Mouse (Mus musculus) urinary bladder, adult 18-20 months (tissue): ENCODE results near the gene Irgq.
"Not testable (repeated sequence)": the region's sequence is repeated elsewhere in the genome, so short reads cannot be mapped to it uniquely, and the experiment has no call there.

Experiments used
- DNase-seq, 2 experiments: peaks; one replicate each; pipeline ENCODE4 v3.0.0; 2022; ENCODE audit warnings: low spot score in 2 of 2, mixed read lengths in 2 of 2

The Irgq gene

DNA sequence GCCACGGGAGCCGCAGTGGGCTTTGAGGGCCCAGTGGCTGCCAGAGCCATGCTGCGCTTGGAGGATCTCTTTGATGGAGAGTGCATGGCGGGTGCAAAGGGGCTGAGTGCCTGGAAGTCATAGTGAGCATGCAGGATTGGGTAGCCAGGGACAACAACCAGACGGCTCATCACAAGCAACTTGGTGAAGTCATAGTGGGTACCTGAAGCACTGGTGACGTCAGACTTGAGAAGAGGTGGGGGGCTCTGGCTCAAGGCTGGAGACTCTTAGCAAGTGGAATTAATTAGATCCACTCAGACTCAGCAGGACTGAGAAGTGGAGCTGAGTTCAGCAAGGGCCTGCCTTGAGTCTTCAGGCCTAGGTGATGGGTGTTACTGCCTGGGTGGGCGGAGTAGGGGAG, 18.1 kb upstream of the Irgq start, which contains the start of gene AC161166.1:
Gene AC161166.1, minus strand, starts transcription at position 101 of the 400 bp plus-strand sequence.
- DNase-seq: no peak

DNA sequence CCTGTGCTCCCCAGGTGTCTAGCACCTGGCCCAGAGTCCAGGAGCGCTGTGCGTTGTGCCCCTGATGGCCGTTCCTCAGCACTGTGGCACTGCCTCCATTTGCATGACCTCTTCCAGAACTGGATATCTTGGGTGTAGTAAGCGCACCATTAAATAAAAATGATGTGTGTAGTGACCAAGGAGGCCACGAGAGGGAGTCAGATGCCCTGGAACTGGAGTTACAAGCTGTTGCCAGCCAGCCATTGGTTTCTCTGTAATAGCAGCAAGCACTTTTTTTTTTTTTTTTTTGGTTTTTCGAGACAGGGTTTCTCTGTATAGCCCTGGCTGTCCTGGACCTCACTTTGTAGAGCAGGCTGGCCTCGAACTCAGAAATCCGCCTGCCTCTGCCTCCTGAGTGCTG, 14.2 kb upstream of the Irgq start:
- DNase-seq: not testable (repeated sequence)

DNA sequence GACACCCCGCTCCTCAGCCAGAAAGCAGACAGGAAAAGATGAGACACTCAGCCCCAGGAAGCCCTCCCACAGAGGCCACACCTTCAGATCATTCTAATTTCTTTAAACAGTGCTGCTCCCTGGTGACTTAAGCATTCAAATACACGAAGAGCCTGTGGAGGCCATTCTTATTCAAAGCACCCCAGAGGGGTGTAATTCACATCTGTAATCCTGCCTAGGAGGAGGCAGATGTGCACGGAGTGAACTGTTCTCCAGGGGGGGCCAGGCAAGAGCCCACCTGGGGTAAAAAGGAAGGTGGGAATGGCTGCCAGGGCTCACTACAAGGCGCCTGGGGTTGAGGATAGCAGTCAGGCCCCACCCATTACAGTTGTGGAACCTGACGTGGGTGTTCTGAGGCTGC, 13.4 kb upstream of the Irgq start:
- DNase-seq: no peak

DNA sequence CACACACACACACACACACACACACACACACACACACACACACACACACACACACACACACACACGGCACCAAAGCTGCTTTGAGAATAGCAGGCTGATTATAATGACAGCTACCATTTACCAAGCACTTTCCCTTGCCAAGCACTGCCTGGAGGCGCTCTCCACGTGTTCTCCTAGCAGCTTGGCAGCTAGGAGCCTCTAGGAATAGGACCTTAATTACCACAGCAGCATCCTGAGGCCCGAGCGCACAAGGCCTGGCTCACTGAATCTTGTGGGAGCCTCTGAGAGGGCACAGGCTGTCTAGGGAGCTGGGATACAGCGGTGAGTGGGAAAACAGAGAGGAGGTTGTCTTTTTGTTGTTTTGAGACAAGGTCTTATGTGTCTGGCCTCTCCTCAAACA, 12.8 kb upstream of the Irgq start:
- no peak for DNase-seq

DNA sequence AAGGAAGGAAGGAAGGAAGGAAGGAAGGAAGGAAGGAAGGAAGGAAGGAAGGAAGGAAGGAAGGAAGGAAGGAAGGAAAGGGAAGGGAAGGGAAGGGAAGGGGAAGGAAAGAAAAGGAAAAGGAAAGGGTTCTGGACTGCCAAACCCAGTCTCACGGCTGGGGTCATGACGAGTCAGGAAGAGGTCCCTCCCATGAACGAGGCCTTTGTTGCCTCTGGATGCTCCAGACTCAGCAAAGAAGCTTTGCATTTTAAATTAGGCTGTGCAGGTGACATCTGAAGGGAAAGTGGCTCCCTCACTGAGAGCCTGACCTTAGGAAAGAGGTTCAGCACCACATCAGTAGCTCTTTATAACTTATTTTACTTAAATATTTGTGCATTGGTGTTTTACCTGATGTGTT, 11.4 kb upstream of the Irgq start:
- DNase-seq: no peak

DNA sequence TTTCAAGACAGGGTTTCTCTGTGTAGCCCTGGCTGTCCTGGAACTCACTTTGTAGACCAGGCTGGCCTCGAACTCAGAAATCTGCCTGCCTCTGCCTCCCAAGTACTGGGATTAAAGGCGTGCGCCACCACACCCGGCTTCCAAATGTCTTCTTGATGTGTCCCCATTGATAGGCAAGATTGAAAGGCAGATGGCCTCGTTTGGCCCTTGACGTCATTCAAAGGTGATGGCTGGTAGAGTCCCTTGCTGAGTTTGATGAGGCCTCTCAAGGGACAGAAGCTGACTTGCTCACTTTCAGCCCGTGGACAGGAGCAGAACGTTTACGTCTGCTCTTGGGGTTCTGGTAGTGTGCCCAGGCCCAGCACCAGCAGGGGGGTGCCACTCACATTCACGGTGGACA, 10.4 kb upstream of the Irgq start:
- not testable (repeated sequence) for DNase-seq

DNA sequence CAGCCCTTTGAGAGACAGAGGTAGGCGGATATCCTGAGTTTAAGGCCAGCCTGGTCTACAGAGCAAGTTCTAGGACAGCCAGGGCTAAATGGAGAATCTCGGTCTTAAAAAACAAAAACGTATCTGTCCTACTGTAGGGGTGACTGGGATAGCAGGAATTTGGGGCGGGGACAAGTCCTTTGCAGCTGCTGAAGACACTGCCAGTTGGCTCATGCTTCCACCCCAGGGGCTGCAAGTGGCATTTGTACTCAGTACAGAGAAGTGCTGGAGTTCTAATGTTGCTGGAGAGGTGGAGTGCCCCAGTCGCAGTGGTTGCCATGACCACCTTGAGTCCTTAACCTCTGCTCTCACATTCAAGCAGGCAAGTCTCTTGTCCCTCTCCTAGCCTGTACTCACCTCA, 7.7 kb upstream of the Irgq start:
- no peak for DNase-seq

DNA sequence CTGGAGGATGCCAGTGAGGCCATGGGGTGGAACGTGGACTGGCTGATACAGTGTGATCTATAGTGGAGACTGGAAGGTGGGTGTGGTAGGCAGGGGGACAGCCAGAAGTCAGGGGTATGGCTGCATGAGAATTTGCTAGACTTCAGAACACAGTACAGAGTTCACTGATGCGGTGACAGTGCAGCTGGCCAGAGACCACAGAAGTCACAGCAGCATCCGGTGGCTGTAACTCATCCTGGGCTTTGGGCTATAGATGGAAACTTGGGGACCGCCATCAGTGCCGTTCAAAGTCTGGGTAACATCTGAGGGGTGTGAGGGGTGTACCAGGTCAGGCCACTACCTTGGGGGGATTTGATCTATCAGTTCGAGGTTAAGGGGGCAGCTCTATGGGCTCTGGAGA, 6.8 kb upstream of the Irgq start:
- DNase-seq: no peak

DNA sequence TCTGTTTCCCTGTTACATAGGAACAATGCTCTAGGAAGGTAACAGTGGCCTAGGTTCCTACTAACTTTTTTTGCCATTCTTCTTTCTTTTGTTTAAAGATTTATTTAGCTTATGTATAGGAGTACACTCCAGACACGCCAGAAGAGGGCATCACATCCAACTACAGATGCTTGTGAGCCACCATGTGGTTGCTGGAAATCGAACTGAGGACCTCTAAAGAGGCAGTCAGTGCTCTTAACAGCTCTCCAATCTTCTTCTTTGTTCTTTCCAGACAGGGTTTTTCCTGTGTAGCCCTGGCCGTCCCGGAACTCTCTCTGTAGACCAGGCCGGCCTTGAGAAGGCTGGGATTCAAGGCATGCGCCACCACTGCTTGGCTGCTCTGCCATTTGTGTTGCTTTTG, 5.5 kb upstream of the Irgq start:
- no peak for DNase-seq

DNA sequence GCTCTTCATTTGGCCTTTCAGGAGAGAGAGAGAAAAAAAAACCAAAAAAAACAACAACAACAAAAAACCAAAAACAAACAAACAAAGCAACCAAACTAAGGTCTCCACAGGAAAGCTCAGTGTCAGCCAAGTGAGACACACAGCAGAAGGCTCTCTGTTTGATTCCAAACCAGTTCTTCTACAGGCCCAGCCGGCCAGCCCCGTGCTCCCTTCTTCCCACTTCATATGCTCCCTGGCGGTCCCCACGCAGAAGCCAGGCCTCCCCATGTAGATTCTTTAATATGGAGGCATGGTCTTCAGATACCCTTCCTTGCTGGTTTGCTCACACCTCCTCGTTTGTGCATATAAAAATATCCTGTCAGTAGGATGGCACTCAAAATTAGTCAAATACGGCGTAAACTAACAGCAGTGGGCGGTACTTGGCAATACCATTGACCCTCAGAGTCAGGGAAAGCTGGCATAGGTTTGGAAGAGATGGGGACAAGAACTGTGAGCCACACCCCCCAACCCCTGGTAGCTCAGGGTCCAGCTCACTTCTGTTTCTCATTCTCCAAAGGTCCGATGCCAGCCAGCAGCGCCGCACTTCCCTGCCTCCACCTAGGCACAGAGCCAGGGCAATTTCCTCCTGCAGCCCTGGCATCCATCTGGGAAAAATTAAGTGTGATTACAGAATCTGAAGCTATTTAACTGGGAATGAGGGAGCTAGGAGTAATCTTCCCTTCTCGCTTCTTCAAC, 4.6 kb upstream of the Irgq start:
- no peak for DNase-seq

DNA sequence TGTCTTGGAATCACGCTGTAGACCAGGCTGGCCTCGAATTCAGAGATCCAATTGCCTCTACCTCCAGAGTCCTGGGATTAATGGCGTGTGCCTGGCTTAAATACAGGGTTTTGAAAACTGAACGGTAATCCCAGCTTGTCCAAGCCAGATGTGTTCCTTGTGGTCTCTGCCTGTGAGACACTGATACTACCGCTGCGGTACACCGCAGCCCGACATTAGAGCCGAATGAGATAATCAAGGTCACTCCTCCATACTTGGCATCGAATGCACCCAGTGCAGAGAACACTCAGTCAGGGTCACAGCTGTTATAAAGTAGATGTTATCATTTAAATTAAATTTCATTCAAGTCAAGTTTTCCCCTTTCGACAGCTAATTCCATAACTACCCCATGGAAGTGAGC, 1.6 kb upstream of the Irgq start:
- no peak for DNase-seq

DNA sequence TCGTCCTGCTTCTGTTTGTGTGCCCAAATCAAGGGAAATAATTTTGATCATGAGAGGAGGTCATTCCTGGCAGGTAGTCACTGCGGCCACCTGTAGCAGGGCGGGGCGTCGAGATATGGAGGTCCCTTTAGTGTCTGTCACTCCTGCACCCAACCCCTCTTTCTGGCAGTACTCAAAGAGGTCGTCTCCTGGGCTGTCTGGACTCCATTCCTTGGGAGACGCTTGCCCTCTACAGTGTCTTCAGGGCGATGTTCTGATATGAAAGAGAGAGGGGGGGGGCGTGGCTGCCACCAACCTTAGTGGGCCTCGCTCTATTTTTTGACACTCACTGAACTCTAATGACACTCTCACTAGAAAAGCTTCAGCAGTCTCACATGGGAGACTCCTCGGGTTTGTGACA, 909 bp upstream of the Irgq start:
- no peak for DNase-seq

DNA sequence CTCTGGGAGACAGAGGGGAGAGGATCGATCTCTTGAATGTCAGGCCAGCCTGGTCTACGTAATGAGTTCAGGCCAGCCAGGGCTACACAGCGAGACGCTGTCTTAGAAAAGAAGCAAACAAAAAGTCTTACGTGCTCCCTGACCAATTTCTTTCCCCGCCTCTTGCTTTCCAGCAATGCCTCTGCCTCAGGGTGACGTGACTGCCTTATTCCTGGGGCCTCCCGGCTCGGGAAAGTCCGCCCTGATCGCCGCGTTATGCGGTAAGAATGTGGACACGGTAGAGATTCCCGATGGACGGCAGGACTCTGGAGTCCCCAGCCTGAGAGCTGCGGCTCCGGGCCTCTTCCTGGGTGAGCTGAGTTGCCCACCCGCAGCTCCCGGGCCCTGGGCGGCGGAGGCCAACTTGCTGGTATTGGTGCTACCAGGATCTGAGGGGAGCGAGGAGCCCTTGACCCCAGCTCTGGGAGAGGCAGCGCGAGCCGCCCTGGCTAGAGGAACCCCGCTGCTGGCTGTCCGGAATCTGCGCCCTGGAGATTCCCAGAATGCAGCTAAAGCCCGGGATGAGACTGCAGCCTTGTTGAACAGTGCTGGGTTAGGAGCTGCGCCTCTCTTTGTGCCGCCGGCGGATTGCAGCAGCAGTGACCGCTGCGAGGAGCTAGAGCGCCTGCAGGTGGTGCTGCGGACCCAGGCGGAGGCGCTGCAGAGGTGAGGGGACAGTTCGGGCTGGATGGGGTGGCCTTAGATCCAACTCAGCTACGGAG, 902 bp downstream of the Irgq start:
- peak; percentile 52 to 60 for DNase-seq

DNA sequence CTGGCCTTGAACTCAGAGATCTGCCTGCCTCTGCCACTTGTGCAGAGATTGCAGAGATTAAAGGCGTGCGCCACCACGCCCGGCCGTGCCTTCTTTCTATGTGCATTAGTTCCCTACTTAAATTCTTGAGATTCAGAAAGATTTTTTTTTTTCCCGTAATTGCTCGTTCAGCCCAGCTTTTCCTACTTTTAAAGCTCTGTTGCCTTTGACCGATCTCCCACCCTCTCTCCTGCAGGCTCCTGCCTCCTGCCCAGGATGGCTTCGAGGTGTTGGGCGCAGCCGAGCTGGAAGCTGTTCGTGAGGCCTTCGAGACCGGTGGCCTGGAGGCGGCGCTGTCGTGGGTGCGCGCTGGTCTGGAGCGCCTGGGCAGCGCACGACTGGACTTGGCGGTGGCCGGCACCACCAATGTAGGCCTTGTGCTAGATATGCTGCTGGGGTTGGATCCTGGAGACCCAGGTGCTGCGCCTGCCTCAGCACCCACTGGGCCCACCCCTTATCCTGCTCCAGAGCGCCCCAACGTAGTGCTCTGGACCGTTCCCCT, 2.6 kb downstream of the Irgq start:
- no peak for DNase-seq

DNA sequence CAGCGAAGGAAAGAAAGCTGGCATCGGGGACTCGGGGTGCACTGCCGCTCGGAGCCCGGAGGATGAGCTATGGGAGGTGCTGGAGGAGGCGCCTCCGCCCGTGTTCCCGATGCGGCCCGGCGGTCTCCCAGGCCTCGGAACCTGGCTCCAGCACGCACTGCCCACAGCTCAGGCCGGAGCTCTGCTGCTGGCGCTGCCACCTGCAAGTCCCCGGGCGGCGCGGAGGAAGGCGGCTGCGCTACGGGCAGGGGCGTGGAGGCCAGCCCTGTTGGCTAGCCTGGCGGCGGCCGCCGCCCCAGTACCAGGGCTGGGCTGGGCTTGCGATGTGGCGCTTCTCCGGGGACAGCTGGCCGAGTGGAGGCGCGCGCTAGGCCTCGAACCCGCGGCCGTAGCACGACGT, 3.3 kb downstream of the Irgq start:
- DNase-seq: no peak

DNA sequence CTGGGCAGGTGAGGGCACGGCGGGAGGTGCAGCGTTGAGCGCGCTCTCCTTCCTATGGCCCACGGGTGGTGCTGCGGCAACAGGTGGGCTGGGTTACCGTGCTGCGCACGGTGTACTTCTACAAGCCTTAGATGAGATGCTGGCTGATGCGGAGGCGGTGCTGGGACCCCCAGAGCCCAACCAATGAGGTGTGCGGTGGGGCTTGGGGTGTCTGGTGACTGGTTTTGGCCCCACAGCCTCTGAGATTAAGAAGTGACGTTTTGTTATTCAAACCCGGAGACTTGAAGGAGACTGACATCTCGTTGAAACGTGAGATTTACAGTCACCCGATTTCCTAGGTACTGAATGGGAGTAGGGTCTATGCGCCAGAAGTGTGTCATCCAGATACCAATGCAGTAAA, 3.8 kb downstream of the Irgq start:
- no peak for DNase-seq

DNA sequence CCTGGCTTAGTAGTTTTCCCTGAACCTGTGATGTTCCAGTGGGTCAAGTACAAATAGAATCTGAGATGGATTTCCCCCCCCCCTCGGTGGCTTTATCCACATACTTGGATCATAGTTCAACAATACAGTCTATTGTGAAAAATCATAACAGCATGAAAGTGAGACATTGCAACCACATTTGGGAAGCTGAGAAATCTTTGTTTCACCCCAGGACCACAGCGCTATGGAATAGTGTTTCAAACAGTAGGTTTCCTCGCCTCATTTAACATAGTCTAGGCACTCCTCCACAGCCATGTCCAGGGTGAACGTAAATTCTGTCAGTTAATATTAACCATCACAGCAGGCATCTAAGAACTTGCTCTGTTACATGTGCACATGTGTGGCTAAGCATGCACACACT, 6.6 kb downstream of the Irgq start:
- DNase-seq: no peak

DNA sequence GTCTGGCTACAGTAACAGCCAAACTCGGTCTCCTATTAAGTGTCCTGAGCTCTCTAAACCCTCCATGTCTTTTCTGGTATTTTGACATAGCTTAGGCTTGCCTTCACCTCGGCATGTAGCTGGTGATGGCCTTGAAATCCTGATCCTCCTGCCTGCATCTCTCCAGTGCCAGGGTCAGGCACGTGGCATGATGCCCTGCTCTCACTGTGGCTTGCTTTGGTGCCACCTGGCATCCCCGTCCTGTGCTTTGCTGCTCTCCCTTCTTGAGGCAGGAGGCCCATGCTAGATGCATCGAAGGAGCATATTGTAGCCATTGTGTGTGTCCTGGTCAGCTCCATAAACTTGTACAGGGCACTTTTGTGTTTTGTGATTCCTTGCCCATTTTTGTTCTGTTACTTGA, 7.1 kb downstream of the Irgq start:
- no peak for DNase-seq

DNA sequence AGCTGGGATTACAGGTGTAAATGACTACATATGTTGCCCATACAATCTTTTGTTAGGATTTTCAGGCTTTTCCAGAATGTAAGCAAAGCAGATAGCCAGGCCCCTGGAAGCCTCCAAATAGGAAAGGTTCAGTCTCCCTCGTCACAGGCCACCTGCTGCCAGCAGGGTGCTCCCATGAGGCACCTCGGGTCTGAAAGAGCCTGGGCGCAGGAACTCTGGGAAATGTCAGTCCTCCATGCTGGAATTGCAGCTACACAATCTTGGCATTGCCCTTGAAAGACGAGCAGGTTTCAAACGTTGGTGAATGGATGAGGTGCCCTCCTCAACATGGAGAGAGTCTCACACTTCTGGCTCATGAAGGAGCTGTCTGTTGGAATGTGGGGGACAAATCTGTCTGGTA, 7.7 kb downstream of the Irgq start:
- no peak for DNase-seq

DNA sequence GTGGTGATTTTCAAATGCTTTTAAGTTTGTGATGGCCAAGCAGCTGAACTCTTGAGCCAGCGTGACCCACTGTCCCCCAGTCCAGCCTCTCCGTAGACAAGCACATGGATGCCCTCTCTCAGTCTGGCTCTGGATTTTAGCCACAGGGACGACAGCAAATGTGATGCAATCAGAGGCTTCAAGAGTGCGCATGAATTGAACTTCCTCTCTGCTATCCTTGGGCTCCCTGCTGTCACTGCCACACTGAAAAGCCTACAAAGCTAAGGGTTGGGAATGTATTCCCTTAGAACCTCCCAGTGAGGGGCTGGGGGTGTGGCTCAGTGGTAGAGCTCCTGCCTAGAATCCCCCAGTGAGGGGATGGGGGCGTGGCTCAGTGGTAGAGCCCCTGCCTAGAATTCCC, 8.2 kb downstream of the Irgq start:
- DNase-seq: no peak

DNA sequence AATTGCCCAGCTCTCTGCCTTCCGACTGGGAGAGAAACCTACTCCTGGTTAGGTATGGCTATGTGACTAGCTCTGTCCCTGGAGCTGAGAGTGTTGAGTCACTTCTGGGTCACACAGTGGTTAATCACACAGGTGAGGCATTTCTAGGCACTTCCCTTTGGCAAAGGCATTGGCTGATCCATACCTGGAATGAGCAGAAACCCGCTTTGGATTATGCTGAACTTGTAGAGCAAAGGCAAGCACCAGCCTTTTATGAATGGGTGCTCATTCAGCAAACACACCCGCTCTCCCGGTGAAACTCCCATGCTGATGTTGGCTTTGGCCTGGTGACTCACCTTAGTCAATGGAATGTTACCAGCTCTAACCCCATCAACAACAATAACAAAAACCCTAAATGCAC, 9.2 kb downstream of the Irgq start:
- DNase-seq: peak in 1 of 2 experiments; percentile 9

DNA sequence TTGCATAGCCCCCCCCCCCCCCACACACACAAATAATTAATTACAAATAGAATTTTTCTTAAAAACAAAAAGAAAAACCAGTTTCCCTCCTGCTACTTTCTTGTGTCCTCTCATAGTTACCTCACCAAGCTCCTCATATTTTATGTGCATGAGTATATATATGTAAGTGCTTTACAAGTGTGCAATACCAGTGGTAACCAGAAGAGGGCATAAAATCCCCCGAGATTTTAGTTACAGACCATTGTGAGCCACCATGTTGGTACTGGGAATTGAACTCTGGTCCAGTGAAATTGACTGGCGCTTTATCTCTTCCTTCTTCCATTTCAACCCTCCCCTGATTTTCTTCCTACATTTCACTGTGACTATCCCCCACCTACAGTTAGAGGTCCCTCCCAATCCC, 14.0 kb downstream of the Irgq start:
- no peak for DNase-seq

DNA sequence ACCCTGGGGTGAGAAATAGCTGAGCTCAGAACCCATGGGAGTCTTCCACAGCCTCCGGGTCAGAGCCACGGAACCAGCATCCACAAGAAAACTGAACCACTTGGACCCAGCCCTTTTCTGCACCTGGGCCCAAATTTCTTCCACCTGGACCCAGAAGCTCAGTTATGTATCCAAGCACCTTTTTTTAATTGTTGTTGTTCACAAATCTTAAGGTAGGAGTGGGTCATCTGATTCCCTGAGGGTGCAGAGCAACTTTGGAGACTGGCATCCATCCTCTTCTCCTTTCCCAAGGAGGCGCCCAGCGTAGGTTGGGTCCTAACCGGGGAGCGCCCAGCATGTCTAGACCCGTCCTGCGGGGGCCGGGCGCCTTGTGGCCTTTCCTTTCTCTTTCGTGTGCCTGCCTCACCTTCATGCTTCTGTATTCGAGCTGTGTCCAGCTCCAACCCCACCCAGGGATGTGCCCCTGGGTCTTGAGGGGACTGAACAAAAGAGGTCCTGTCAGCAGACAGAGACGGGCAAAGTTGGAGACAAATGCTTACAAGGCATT, 15.7 kb downstream of the Irgq start, which contains the start of the genes Pinlyp and Xrcc1:
Gene Pinlyp, minus strand, starts transcription at position 51 of the 547 bp plus-strand sequence.
Gene Xrcc1, plus strand, starts transcription at position 222 of the 547 bp plus-strand sequence.
- peak; percentile 25 to 38 for DNase-seq
